ENCODE assay signal across 20 mouse cellular contexts in genomic region chr6:98938348-98938747, GRCm38 (mm10).
"Had no signal": no experiment of that assay in that cellular context is flagged by ENCODE, and none has a peak within 500 bp of the region (broad histone marks: within the 10 kb centered on the region; RNA-seq: fewer than 3 reads in every experiment).

No protein-coding gene starts in this region.

- H3K4me3 ChIP-seq: layer of hippocampus, adult 2 months; limb, embryonic 12.5 days; limb, embryonic 15.5 days; stomach, embryonic 15.5 days had no signal

- H3K9me3 ChIP-seq: limb, embryonic 12.5 days; limb, embryonic 15.5 days; stomach, embryonic 15.5 days had no signal

- DNase-seq: kidney, adult 2 months; kidney, postnatal 25 days; layer of hippocampus, adult 9-11 months; left cerebral cortex, postnatal 4 days; liver, postnatal 0 days; lung, embryonic 14.5 days; retina, postnatal 1 day; right cerebral cortex, postnatal 25 days; spleen, adult 18-20 months; thymus, postnatal 25 days had no signal

- H3K27ac ChIP-seq: kidney, postnatal 0 days; layer of hippocampus, adult 2 months; limb, embryonic 12.5 days; limb, embryonic 15.5 days; liver, embryonic 14.5 days; macrophage; stomach, embryonic 15.5 days had no signal

- H3K4me1 ChIP-seq: stomach, embryonic 15.5 days had no signal

- H3K9ac ChIP-seq: limb, embryonic 12.5 days; limb, embryonic 15.5 days; liver, embryonic 14.5 days; liver, postnatal 0 days; lung, embryonic 14.5 days; stomach, embryonic 15.5 days had no signal

- H3K27me3 ChIP-seq: limb, embryonic 15.5 days; stomach, embryonic 15.5 days had no signal

- H3K4me2 ChIP-seq: limb, embryonic 12.5 days; limb, embryonic 15.5 days; liver, embryonic 11.5 days; lung, embryonic 14.5 days; stomach, embryonic 15.5 days had no signal

- ATAC-seq: intestine, postnatal 0 days; liver, postnatal 0 days; lung, postnatal 0 days had no signal
